Mouse (Mus musculus): ENCODE measurements around the gene Ebf1. TPM values are rescaled to one million over a fixed set of nuclear protein-coding genes. Genes with fewer than 3 reads are reported as not detected.

The Ebf1 gene
- polyA plus RNA-seq, 1 experiment, result 1.1 TPM

- Histone ChIP-seq H3K27me3 (ENCODE audit: control insufficient read depth, insufficient read depth, low read length) (no peaks in the 10 kb centered on the region), H3K4me1 (ENCODE audit: control insufficient read depth, insufficient read depth, low read length) (no peaks in the 10 kb centered on the region), H3K36me3 (ENCODE audit: control insufficient read depth, insufficient read depth, low read length) (no peaks in the 10 kb centered on the region), H3K27ac (ENCODE audit: control insufficient read depth, insufficient read depth, low read depth, low read length) (no peak overlapping the region), H3K4me3 (ENCODE audit: control insufficient read depth, low read depth, low read length) (no peak overlapping the region)
- no peak for TF ChIP-seq CTCF (IDR thresholded peaks at IDR 0.05; ENCODE audit: control insufficient read depth, insufficient read depth, insufficient replicate concordance, low read depth, low read length)
- no peak for TF ChIP-seq POLR2A (IDR thresholded peaks at IDR 0.05; ENCODE audit: control insufficient read depth, low read depth, low read length)
These were observed 235.8 kb downstream of the Ebf1 start for GRCm38 (mm10) chr11:44852921-44853320.

DNA sequence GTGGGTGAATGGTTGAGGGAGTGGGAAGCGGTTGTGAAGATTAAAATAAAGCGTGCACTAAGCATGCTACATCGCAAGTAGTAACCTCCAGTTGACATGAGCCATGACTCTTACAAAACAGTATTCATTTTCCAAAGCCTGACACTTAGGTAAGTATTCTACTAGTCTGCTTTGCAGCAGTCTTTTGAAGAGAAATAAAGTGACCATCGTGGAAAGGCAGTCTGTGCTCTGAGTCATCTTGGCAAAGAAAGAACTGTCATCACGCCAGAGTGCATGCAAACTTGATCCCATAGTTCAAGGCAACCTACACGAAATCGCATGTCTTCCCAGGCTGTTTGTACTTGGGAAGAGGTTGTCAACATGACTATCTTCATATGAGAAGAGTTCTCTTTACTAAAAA is 237.4 kb downstream of the Ebf1 start:
- no peaks in the 10 kb centered on the region for H3K4me1 ChIP-seq (ENCODE audit: control insufficient read depth, insufficient read depth, low read length)
- no peak for TF ChIP-seq POLR2A (IDR thresholded peaks at IDR 0.05; ENCODE audit: control insufficient read depth, low read depth, low read length)
- no peak for TF ChIP-seq CTCF (IDR thresholded peaks at IDR 0.05; ENCODE audit: control insufficient read depth, insufficient read depth, insufficient replicate concordance, low read depth, low read length)
- no peaks in the 10 kb centered on the region for H3K27me3 ChIP-seq (ENCODE audit: control insufficient read depth, insufficient read depth, low read length)
- H3K27ac ChIP-seq (ENCODE audit: control insufficient read depth, insufficient read depth, low read depth, low read length), result no peak overlapping the region
- H3K36me3 ChIP-seq (ENCODE audit: control insufficient read depth, insufficient read depth, low read length), result no peaks in the 10 kb centered on the region
- no peak overlapping the region for H3K4me3 ChIP-seq (ENCODE audit: control insufficient read depth, low read depth, low read length)

- Histone ChIP-seq H3K4me3 (ENCODE audit: control insufficient read depth, low read depth, low read length) (no peak overlapping the region), H3K27ac (ENCODE audit: control insufficient read depth, insufficient read depth, low read depth, low read length) (no peak overlapping the region), H3K4me1 (ENCODE audit: control insufficient read depth, insufficient read depth, low read length) (no peaks in the 10 kb centered on the region), H3K36me3 (ENCODE audit: control insufficient read depth, insufficient read depth, low read length) (no peaks in the 10 kb centered on the region), H3K27me3 (ENCODE audit: control insufficient read depth, insufficient read depth, low read length) (no peaks in the 10 kb centered on the region)
- TF ChIP-seq POLR2A (IDR thresholded peaks at IDR 0.05; ENCODE audit: control insufficient read depth, low read depth, low read length), result no peak
These were observed 244.0 kb downstream of the Ebf1 start for GRCm38 (mm10) chr11:44861108-44861507.

DNA sequence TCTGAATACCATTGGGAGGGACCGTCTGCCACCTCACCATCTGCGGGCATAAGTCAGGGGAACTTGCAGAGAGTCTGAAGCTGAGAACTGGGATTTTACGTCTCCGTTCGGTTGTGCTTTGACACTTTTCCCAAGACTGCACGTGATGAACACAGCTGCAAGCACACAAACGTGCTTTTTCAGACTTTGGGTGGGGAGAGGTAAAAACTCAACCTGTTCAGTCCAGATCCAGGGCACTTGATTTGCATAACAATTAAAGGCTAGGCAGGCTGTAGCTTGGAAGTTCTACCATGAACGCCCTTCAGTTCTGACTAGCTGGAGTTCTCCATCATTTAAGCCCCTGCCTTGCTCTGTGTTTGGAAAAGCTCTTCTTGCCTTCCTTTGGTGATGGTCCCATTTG is 246.8 kb downstream of the Ebf1 start:
- Histone ChIP-seq H3K27ac (ENCODE audit: control insufficient read depth, insufficient read depth, low read depth, low read length) (no peak overlapping the region), H3K4me1 (ENCODE audit: control insufficient read depth, insufficient read depth, low read length) (no peaks in the 10 kb centered on the region; the same call in 1 of the 2 replicates), H3K27me3 (ENCODE audit: control insufficient read depth, insufficient read depth, low read length) (no peaks in the 10 kb centered on the region), H3K36me3 (ENCODE audit: control insufficient read depth, insufficient read depth, low read length) (no peaks in the 10 kb centered on the region), H3K4me3 (ENCODE audit: control insufficient read depth, low read depth, low read length) (no peak overlapping the region)
- TF ChIP-seq CTCF (IDR thresholded peaks at IDR 0.05; ENCODE audit: control insufficient read depth, insufficient read depth, insufficient replicate concordance, low read depth, low read length), result no peak
- no peak for TF ChIP-seq POLR2A (IDR thresholded peaks at IDR 0.05; ENCODE audit: control insufficient read depth, low read depth, low read length)

DNA sequence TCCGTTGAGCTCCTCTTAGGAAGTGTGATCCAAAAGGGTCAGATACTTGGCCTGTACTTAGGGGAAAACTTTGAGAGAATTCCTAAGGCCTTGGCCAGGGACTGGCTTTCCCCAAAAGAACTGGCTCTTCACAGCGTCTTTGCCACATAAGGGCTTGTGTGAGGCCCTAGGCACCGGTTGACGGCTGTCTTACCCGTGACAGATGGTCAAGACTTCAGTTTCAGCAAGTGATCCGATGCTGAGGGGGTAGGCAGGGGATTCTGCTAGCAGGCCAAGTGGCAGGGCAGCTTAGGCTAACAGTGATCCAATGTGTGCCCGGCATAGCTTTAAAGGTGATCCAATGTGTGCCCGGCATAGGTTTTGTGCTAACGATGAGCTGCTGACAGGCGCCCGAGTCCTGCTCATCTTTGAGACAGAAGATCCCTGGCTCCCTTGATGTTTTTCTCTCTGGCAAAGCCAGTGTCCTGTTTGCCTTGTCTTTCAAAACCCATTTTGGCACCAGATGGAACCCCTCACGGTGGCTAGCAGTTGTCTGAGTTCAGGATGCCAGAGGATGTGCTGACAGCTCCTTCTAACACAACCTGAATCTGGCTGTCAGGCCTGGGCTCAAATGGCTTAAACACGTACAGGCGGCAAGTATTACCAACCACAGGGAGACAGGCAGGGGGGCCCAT is 249.5 kb downstream of the Ebf1 start:
- H3K27me3 ChIP-seq (ENCODE audit: control insufficient read depth, insufficient read depth, low read length), result no peaks in the 10 kb centered on the region
- TF ChIP-seq CTCF (IDR thresholded peaks at IDR 0.05; ENCODE audit: control insufficient read depth, insufficient read depth, insufficient replicate concordance, low read depth, low read length), result no peak
- TF ChIP-seq POLR2A (IDR thresholded peaks at IDR 0.05; ENCODE audit: control insufficient read depth, low read depth, low read length), result no peak
- H3K4me1 ChIP-seq (ENCODE audit: control insufficient read depth, insufficient read depth, low read length), result no peaks in the 10 kb centered on the region; the same call in 1 of the 2 replicates
- no peaks in the 10 kb centered on the region for H3K36me3 ChIP-seq (ENCODE audit: control insufficient read depth, insufficient read depth, low read length)
- H3K27ac ChIP-seq (ENCODE audit: control insufficient read depth, insufficient read depth, low read depth, low read length), result no peak overlapping the region; the same call in 1 of the 2 replicates
- H3K4me3 ChIP-seq (ENCODE audit: control insufficient read depth, low read depth, low read length), result no peak overlapping the region

GRCm38 (mm10) chr11:44867433-44867832 is 250.3 kb downstream of the Ebf1 start:
- no peak overlapping the region for H3K27ac ChIP-seq (ENCODE audit: control insufficient read depth, insufficient read depth, low read depth, low read length)
- no peak overlapping the region for H3K4me3 ChIP-seq (ENCODE audit: control insufficient read depth, low read depth, low read length)
- no peaks in the 10 kb centered on the region for H3K27me3 ChIP-seq (ENCODE audit: control insufficient read depth, insufficient read depth, low read length)
- no peaks in the 10 kb centered on the region; the same call in 1 of the 2 replicates for H3K4me1 ChIP-seq (ENCODE audit: control insufficient read depth, insufficient read depth, low read length)
- TF ChIP-seq CTCF (IDR thresholded peaks at IDR 0.05; ENCODE audit: control insufficient read depth, insufficient read depth, insufficient replicate concordance, low read depth, low read length), result no peak
- H3K36me3 ChIP-seq (ENCODE audit: control insufficient read depth, insufficient read depth, low read length), result no peaks in the 10 kb centered on the region

GRCm38 (mm10) chr11:44873876-44874275 is 256.8 kb downstream of the Ebf1 start:
- H3K36me3 ChIP-seq (ENCODE audit: control insufficient read depth, insufficient read depth, low read length), result no peaks in the 10 kb centered on the region
- TF ChIP-seq CTCF (IDR thresholded peaks at IDR 0.05; ENCODE audit: control insufficient read depth, insufficient read depth, insufficient replicate concordance, low read depth, low read length) (no peak), POLR2A (IDR thresholded peaks at IDR 0.05; ENCODE audit: control insufficient read depth, low read depth, low read length) (no peak)

GRCm38 (mm10) chr11:44875171-44875570 is 258.1 kb downstream of the Ebf1 start:
- TF ChIP-seq POLR2A (IDR thresholded peaks at IDR 0.05; ENCODE audit: control insufficient read depth, low read depth, low read length), result no peak
- no peak for TF ChIP-seq CTCF (IDR thresholded peaks at IDR 0.05; ENCODE audit: control insufficient read depth, insufficient read depth, insufficient replicate concordance, low read depth, low read length)
- H3K27ac ChIP-seq (ENCODE audit: control insufficient read depth, insufficient read depth, low read depth, low read length), result no peak overlapping the region
- H3K4me1 ChIP-seq (ENCODE audit: control insufficient read depth, insufficient read depth, low read length), result no peaks in the 10 kb centered on the region
- H3K4me3 ChIP-seq (ENCODE audit: control insufficient read depth, low read depth, low read length), result no peak overlapping the region
- no peaks in the 10 kb centered on the region for H3K27me3 ChIP-seq (ENCODE audit: control insufficient read depth, insufficient read depth, low read length)
- no peaks in the 10 kb centered on the region for H3K36me3 ChIP-seq (ENCODE audit: control insufficient read depth, insufficient read depth, low read length)

More at GRCm38 (mm10) chr11:44873876-44874275, 256.8 kb downstream of the Ebf1 start:
- Histone ChIP-seq H3K27me3 (ENCODE audit: control insufficient read depth, insufficient read depth, low read length) (no peaks in the 10 kb centered on the region), H3K27ac (ENCODE audit: control insufficient read depth, insufficient read depth, low read depth, low read length) (no peak overlapping the region), H3K4me3 (ENCODE audit: control insufficient read depth, low read depth, low read length) (no peak overlapping the region), H3K4me1 (ENCODE audit: control insufficient read depth, insufficient read depth, low read length) (no peaks in the 10 kb centered on the region)
